Mouse (Mus musculus): Measurements from ENCODE around the gene Depdc5. TPM values are rescaled to one million over a fixed set of nuclear protein-coding genes. Genes with fewer than 3 reads are reported as not detected.
"Not testable (repeated sequence)": the region's sequence is repeated elsewhere in the genome, so short reads cannot be mapped to it uniquely, and the experiment has no call there.

The Depdc5 gene
- total RNA-seq, 4 experiments from 2014 or later: 21.8 to 29.3 (median 25.6) TPM

- no peak for DNase-seq (ENCODE audit: low spot score)
These were observed 167.1 kb downstream of the Depdc5 start for GRCm38 (mm10) chr5:33030425-33031175.

- no peak for DNase-seq (ENCODE audit: low spot score)
These were observed 168.7 kb downstream of the Depdc5 start for GRCm38 (mm10) chr5:33032036-33032773.

- DNase-seq (ENCODE audit: low spot score): peak; percentile 77
These were observed 169.6 kb downstream of the Depdc5 start for GRCm38 (mm10) chr5:33033121-33033520.

GRCm38 (mm10) chr5:33033633-33034032 lies 170.1 kb downstream of the Depdc5 start:
- not testable (repeated sequence) for DNase-seq (ENCODE audit: low spot score)

GRCm38 (mm10) chr5:33034100-33034499 lies 170.6 kb downstream of the Depdc5 start:
- DNase-seq (ENCODE audit: low spot score): no peak

GRCm38 (mm10) chr5:33034916-33035315 lies 171.4 kb downstream of the Depdc5 start:
- no peak for DNase-seq (ENCODE audit: low spot score)

GRCm38 (mm10) chr5:33038656-33039509 lies 175.4 kb downstream of the Depdc5 start:
- no peak for DNase-seq (ENCODE audit: low spot score)

- DNase-seq (ENCODE audit: low spot score): no peak
These were observed 176.0 kb downstream of the Depdc5 start for GRCm38 (mm10) chr5:33039510-33039911.

- DNase-seq (ENCODE audit: low spot score): not testable (repeated sequence)
These were observed 177.2 kb downstream of the Depdc5 start for GRCm38 (mm10) chr5:33040735-33041134.

GRCm38 (mm10) chr5:33043397-33043796 lies 179.9 kb downstream of the Depdc5 start:
- DNase-seq (ENCODE audit: low spot score): no peak

Other genes starting within 250 kb of the Depdc5 start
- 10 to 100 TPM; 28.9 to 38.1 (median 32.7) TPM for gene Pisd, start 78.1 kb upstream of the Depdc5 start, total RNA-seq (2022)
- under 1 TPM in 2 of 4 experiments, not detected in 2; 0.35 to 0.37 TPM for gene Gm20671, start 36.6 kb upstream of the Depdc5 start, total RNA-seq (2022)
- gene Prr14l, start 9.4 kb upstream of the Depdc5 start, total RNA-seq (2022): 1 to 10 TPM; 5.0 to 5.8 (median 5.6) TPM
- gene Ywhah, start 155.1 kb downstream of the Depdc5 start, total RNA-seq (2022): 10 to 100 TPM; 73.8 to 88.7 (median 82.1) TPM
- under 1 TPM; 0.19 to 0.57 (median 0.41) TPM for gene Slc5a1, start 240.5 kb downstream of the Depdc5 start, total RNA-seq (2022)